Mouse (Mus musculus): ENCODE data around the gene Fbf1.

- no peak for TF ChIP-seq CTCF (IDR thresholded peaks at IDR 0.05; ENCODE audit: insufficient read depth, low read depth, low read length)
- TF ChIP-seq POLR2A (IDR thresholded peaks at IDR 0.05; ENCODE audit: insufficient read depth, low read depth, low read length), result no peak
Observed at GRCm38 (mm10) chr11:116099462-116099861, 68.5 kb downstream of the Fbf1 start.
